Mouse (Mus musculus): ENCODE measurements at regions not wholly inside any gene's neighbourhood (a gene's known extent, or its start where the extent isn't known, plus 50 kb on each side); places are given as distances from the start of the nearest gene placed in this dataset.

DNA sequence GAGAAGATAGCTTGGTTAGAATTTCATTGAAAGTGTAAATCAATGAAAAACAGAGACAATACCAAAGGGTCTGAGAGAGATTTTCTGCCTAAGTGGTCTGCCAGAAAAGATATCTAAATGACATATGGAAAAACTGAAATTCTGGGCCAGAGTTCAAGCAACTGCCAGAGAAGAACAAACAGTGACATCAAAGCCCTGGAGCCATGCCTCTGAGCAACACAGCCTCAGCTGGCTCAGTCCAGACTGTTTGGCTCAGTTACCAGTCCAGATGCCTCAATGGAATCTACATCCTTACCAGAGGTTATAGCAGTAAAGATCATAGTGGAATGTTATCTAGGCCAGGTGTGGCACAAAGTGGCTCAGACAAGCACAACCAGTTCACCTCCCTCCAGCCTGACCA, 71.0 kb upstream of the Prl2c2 start:
- in situ Hi-C loops (cut with MboI, MseI) = loop anchor here (5.0 kb wide), 1 partner anchor 46 kb away; no protein-coding TSS in a partner anchor
